Mouse (Mus musculus): ENCODE data around the gene Amt. TPM values are rescaled to one million over a fixed set of nuclear protein-coding genes. Genes with fewer than 3 reads are reported as not detected.
"Not testable (repeated sequence)": the region's sequence is repeated elsewhere in the genome, so short reads cannot be mapped to it uniquely, and the experiment has no call there.

Gene Amt
- polyA plus RNA-seq, 1 experiment, result 2.3 TPM

DNA sequence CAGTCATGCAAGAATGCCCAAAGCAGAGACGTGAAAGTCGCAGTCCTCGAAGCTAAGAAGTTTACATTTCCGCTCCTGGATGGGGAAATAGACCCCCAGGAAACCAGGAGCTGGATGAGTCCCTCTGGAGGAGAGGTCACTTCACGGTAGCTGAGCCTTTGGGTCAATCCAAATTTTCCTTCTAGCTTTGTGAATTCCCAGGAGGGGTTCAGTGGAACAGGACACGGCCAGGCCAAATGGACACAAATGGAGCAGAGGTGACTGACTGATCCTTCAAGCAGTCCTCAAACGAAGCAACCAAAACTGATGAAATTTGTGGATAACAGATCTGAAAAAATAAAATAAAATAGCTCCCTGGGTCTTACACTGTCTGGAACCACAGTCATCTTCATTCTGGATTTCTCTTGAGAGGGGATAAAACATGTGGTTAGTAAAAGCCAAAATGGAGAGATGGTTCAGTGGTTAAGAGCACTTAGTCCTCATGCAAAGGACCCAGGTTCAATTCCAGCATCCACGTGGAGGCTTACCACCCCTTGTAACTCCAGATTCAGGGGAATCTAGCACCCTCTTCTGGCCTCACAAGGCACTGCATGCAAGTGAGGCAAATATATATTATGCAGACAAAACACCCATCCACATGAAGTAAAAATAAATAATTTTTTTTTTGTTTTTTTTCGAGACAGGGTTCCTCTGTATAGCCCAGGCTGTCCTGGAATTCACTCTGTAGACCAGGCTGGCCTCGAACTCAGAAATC is 17.8 kb upstream of the Amt start:
- WGBS, result 70% methylated on average over 10 of the region's 10 CpGs
- no peak for DNase-seq (ENCODE audit: low read depth, low spot score)

DNA sequence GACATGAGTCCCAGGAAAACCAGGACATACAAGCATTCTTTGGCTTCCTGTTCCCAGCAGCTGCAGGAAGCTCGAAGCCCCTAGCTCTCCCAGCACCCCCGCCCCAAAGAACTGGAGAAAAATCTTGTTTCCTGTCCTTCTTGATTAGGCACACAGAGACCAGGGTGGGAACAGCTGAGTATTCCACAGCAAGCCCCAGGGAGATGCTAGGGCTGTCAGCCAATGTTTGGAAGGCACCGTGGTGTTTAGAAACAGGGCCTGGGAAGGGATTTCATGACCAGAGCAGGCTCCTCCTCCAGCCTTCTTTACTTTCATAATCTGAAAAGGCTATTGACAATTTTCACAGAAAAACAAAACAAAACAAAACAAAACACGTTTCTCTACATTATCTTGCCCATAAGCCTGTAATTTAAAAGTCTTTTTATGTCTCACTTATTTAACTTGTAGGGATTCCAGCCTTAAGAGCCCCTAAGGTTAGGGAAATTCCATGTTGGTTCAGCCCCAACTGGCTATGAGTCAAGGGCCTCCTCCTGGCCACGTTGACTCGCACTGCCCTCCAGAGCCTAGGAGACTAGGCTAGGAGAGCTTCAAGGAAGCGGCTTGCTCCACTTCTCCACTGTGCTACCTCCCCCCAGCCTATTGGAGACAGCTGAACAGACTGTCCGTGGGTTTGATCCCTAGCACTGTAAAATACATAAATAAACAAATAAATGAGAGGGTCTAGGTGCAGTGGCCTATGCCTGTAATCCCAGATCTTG is 16.4 kb upstream of the Amt start:
- 13% methylated on average over 8 of the region's 8 CpGs for WGBS
- DNase-seq (ENCODE audit: low read depth, low spot score), result no peak

DNA sequence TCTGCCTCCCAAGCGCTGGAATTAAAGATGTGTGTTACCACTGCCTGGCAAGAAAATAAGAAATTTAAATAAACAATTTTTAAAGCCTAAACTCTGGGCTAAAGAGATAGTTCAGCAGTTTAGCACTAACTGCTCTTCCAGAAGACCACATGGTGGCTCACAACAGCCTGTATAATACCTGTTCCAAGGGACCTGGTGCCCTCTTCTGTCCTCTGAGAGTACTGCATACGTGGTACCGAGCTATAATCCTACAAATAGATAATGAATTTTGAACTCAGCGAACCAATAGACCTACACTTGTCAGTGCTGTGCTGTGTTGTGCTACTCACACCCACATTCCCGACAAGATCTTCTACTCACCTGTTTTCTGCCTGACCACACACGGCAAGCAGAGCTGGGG is 12.2 kb upstream of the Amt start:
- no peak for DNase-seq (ENCODE audit: low read depth, low spot score)
- WGBS, result 8% methylated on average over 6 of the region's 6 CpGs

DNA sequence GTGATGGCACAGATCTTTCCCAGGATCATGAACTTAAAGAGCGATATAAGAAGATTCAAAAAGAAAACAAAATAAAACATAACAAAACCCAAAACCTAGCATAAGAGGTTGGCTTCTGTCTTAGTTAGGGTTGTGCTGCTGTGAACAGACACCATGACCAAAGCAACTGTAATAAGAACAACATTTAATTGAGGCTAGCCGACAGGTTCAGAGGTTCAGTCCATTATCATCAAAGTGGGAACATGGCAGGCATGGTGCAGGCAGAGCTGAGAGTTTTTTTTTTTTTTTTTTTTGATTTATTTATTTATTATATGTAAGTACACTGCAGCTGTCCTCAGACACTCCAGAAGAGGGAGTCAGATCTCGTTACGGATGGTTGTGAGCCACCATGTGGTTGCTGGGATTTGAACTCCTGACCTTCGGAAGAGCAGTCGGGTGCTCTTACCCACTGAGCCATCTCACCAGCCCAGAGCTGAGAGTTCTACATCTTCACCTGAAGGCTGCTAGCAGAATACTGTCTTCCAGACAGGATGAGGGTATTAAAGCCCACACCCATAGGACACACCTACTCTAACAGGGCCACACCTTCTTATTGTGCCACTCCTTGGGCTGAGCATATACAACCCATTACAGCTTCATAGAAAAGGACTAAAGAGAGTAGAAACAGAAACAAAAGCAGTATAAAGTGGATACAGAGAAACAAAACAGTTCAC is 9.0 kb upstream of the Amt start:
- WGBS, result 48% methylated on average over 6 of the region's 6 CpGs
- DNase-seq (ENCODE audit: low read depth, low spot score), result not testable (repeated sequence)

DNA sequence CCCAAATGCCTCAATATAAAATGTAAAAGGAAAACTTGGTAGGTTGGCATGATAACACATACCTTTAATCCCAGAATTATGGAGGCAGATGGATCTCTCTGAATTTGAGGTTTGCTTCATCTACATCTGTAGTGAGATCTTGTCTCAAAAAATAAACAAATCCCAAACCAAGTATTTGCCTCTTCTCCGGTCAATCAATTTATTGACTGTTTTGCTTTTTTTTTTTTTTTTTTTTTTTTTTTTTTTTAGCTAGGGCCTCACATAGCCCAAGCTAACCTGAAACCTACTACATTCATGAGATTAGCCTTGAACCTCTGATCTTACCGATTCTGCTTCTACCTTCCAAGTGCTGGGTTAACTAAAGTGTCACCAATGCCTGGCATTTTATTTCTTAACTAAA is 7.3 kb upstream of the Amt start:
- WGBS, result 62% methylated on average over 2 of the region's 2 CpGs
- no peak for DNase-seq (ENCODE audit: low read depth, low spot score)

DNA sequence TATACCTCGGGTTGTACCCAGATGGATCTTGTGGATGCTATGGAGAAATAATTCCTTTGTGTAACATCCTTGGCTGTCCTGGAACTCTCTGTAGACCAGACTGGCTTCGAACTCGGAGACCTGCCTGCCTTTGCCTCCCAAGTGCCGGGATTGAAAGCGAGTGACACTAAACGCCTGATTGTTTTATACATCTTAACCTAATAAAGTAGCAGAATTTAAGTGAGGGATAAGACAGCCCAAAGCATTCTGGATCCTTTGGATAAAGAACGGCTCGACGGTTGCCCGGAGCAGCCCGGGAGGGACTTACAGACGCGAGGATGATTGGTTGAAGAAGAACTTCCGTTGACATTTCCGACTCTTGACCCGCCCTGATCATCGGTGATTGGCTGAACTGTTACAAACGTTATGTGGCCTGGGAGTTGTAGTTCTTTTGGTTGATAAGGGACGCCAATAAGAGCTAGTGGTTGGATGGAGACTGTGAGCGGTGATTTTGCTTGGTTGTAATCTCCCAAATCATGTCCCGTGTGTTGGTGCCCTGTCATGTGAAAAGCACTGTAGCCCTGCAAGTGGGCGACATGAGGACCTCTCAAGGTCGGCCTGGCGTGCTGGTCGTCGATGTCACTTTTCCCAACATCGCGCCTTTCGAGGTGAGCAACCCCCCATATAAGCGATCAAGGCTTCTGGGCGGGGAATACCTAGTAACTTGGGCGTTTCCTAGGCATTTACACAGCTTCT is 6.5 kb upstream of the Amt start, which contains the start of gene Nicn1:
Nicn1 (plus strand) TSS at position 414 of the 735 bp plus-strand sequence.
- peak; percentile 97 for DNase-seq (ENCODE audit: low read depth, low spot score)
- WGBS, result under 1% methylated on average over 32 of the region's 32 CpGs

DNA sequence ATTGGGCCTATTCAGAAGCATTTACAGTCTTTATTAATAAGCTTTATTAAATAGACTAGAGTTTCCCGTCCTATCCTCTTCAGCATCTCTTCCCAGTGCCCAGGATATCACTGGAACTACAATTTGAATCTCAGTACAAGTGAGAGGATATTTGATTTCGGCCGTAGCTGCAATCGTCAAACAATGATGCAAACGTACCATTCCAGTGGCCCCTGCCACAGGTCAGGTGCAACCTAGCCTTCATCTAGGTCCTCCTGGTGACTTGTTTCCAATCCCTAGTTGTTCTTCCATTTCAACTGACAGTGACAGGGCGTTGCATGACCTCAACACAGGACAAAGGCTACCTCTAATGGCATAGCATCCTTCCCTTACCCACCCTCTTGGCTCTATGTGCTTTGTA is 5.9 kb upstream of the Amt start:
- DNase-seq (ENCODE audit: low read depth, low spot score), result no peak
- 23% methylated on average over 6 of the region's 6 CpGs for WGBS

DNA sequence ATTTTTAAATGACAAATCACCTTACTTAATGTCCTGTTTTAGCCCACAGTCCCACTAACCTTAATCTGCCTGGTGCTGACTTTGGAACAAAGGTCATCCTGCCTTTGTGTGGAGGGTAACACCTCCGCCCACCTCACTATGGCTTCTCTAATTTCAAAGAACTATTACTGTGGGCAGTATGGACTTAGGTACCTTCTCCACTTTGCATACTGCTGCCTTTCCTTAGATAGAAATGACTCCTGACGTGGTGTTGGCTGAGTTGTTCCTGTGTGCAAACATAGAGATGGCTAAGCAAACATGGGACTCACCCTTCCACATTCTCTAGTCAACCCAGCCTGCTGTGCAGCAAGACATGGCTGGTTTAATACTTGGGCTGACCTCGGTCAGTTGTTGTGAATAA is 5.2 kb downstream of the Amt start:
- WGBS, result 37% methylated on average over 3 of the region's 3 CpGs
- no peak for DNase-seq (ENCODE audit: low read depth, low spot score)

DNA sequence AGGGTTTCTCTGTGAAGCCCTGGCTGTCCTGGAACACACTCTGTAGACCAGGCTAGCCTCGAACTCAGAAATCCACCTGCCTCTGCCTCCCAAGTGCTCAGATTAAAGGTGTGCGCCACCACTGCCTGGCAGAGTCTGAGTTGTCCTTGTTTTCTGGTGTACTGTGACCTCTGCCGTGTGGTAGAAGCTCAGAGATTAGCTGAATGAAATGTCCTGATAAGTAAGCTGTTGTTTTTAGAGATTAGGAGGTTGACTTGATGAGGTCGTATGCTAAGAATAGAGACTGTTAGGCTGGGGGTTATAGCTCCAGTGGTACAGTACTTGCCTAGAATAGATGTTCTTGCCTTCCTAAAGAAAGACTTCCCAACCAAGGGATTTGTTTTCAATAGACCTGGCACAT is 8.1 kb downstream of the Amt start:
- 65% methylated on average over 4 of the region's 4 CpGs for WGBS

DNA sequence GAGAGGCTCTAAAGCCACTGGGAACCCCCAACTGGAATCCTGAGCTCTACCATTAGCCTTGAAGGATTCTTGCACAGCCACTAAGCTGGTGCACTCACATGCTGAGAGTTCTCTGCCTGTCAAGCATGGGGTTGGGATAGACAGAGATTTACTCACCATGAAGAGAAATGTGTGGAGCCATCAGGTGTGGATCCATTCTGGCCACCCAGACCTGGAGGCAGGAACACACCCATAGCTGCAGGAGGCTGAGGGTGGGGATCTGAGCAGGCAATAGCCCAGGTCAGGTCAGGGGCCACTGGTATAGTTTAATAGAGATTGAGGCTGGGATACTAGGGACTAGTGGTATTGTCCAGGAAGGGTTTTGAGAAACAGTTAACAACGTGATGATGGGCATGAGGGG is 8.5 kb downstream of the Amt start:
- DNase-seq (ENCODE audit: low read depth, low spot score), result no peak
- 0% methylated on average over 1 of the region's 1 CpGs for WGBS

More for the DNA sequence above, 8.1 kb downstream of the Amt start:
- no peak for DNase-seq (ENCODE audit: low read depth, low spot score)

DNA sequence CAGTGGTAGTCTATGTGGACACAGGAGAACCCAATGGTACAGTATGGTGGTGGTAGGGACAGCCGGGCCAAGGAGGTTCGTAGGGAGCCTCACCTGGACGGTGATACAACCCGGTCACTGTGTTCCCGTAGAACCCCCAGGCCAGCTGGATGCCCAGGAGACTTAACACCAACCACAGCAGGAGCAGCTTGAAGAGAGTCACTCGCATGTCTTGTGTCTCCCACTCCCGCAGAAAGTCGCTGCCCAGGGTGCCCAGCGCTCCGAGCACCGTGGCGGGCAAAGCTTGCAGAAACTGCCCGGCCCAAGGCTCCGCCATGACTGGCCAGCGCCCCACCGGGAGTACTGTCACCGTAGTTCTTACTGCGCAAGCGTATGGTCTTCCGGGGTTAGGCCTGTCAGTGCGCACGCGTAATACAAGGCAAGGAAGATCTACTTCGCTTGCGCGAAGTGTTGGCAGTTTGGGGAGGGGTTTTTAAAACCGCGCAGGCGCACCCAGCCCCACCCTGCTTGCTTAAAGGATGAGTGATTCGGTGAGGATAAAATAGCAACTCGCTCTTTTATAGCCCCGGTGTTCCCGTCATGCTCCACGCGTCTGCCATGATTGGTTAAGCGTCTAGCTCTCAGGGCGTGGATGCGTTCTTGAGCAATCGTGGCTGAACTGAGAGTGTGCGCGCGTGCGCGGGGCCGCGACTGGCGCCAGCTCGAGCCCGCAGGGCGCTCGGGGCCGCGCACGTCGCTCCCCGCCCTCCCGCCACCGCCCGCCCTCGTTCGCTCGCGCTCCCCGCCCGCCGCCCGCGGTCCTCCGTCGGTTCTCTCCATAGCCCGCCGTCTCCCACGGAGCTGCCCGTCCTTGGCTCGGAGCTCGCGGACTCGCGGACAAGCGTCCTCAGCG is 9.2 kb downstream of the Amt start, which contains the start of the genes Rhoa and Tcta:
Rhoa (plus strand) TSS at position 501 of the 892 bp plus-strand sequence.
Tcta (minus strand) TSS at position 532 of the 892 bp plus-strand sequence.
- peak; percentile 99 for DNase-seq (ENCODE audit: low read depth, low spot score)
- 1% methylated on average over 81 of the region's 81 CpGs for WGBS

DNA sequence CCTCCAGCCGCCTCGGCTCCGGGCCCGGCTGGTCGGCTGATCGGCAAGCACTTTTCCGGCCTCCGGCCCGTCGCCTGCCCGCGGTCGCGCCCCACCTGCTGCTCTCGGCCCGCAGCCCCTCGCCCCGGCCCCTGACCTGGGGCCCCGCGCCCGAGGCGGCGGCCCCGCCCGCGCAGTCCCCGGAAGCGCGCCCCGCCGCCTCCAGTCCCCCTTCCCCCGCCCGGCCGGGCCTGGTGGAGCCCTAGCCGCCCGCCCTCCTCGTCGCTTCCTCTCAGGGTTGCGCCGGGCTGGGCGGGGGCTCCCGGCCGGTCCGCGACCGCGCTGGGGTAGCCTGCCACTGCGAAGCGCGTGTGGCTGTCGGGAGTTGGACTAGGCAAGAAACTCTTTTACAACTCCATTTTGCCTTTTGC is 9.9 kb downstream of the Amt start:
- under 1% methylated on average over 48 of the region's 51 CpGs for WGBS
- no peak for DNase-seq (ENCODE audit: low read depth, low spot score)

DNA sequence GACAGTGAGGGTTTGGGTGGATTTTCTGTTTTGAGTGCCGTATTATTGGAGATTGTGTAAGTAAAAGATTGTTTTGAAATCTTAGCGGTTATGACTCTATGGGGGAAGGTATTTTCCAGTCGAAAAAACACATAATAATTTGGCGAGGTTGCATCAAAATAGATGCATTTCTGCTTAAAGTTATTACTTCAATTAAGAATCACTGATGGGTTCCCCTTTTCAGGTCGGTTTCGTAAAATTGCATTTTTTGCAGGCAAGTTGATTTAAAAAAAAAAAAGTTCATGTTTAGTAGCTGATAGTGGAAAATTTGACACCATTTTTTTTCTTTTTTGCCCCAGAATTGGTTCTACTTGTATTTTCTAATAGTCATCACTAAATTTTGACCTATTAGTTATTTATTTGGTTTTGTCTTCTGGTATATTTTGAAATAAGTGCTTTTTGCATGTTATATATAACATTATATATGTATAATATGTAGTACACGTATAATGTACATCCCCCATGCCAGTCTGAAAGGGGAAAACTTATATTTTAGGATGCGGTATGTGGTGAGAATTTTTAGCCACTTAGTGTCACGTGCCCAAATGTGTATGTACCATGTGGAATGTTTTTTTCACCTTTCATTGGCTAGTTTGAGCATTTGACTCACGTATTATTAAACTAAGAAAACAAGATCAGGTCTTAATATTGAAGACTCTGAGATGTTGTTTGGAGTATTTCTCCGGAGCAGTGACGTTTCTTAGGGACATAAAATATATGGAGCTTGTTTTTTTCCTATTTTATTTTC is 10.6 kb downstream of the Amt start:
- under 1% methylated on average over 12 of the region's 12 CpGs for WGBS
- no peak for DNase-seq (ENCODE audit: low read depth, low spot score)

DNA sequence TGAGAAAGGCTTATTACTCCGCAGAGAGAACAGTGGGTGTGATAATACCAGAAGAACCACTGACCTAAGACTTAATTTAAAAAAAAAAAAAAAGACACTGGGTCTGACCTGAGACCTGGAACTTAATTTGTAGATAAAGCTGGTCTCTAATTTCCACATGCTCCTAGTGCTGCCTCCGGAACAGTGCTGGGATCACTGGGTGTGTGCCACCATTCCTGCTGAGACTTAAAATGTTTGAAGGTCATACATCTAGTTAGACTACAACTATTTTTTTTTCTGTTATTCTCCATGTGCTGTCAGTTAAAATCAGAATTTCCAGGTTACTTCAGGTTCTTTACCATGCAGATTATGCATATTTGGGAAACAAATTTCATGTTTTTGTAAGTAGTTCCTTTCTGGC is 11.5 kb downstream of the Amt start:
- WGBS, result 7% methylated on average over 2 of the region's 2 CpGs
- DNase-seq (ENCODE audit: low read depth, low spot score), result no peak

DNA sequence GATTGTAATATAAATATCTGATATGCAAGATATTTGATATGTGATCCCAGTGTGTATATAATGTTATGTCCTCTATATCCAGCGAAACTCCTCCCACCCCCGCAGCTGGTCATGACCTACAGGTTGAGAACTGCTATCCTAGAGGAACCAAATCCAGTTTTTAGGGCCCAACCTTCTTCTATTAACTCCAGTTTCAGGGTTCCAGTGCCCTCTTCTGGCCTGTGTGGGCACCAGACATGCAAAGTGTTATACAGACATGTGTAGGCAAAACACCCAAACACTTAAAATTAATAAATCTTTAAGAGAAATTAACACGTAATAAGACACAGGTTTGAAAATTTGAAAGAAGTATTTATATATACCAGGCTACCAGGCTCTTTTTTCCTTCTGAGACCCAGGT is 20.9 kb downstream of the Amt start:
- no peak for DNase-seq (ENCODE audit: low read depth, low spot score)
- 91% methylated on average over 3 of the region's 3 CpGs for WGBS

DNA sequence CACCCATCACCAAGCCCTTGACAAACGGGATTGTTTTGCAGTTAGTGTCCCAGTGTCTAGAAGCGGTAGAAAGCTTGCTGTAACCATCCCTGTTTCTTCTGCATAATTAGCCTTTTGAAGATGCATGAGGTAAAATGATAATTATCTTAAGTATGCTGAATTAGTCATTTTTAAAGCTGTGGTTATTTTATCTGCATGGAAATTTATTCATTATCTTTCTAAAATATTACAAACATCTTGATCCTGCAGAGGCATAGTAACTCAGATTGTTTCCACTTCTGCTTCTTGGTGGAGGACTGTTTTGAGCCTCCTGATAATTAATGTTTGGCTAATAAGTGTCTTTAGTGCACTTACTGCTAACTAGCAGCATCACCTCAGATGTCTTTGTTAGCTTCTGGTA is 21.8 kb downstream of the Amt start:
- no peak for DNase-seq (ENCODE audit: low read depth, low spot score)
- 67% methylated on average over 2 of the region's 2 CpGs for WGBS

DNA sequence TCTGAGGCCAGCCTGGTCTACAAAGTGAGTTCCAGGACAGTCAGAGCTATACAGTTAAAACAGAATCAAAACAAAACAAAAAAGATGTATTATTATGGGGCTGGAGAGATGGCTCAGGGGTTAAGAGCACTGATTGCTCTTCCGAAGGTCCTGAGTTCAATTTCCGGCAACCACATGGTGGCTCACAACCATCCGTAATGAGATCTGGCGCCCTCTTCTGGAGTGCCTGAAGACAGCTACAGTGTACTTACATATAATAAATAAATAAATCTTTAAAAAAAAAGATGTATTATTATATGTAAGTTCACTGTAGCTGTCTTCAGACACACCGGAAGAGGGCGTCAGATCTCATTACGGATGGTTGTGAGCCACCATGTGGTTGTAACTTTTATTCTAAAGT is 25.4 kb downstream of the Amt start:
- WGBS, result 88% methylated on average over 7 of the region's 7 CpGs

DNA sequence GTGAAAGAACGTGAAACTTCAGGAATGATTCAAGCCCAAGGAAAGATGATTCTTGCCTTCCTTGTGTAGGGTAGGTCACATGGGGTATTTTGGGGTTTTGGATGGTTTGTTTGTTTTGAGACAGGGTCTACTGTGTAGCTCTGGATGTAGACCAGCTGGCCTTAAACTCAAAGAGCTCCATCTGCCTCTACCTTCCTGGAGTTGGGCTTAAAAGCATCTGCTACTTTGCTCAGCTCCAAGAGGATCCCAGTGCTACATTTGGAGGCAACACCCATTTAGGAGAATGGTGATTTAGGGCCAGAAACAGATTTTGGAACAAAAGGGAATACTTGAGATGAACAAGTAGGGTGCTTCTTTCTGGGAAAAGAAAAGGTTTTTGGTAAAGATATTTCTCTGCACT is 28.1 kb downstream of the Amt start:
- WGBS, result 85% methylated on average over 1 of the region's 1 CpGs
- no peak for DNase-seq (ENCODE audit: low read depth, low spot score)

More for the DNA sequence above, 25.4 kb downstream of the Amt start:
- DNase-seq (ENCODE audit: low read depth, low spot score), result not testable (repeated sequence)

Data from large intestine, adult 2 months (tissue).